Mouse (Mus musculus): Measurements from ENCODE around the gene Il20rb. TPM values are rescaled to one million over a fixed set of nuclear protein-coding genes. Genes with fewer than 3 reads are reported as not detected.

Il20rb gene
- polyA plus RNA-seq (2016; fragmentation: Nextera tagmentation; extraction: Ambion mirVana) = 0.42 and 0.87 TPM in 2 replicates

DNA sequence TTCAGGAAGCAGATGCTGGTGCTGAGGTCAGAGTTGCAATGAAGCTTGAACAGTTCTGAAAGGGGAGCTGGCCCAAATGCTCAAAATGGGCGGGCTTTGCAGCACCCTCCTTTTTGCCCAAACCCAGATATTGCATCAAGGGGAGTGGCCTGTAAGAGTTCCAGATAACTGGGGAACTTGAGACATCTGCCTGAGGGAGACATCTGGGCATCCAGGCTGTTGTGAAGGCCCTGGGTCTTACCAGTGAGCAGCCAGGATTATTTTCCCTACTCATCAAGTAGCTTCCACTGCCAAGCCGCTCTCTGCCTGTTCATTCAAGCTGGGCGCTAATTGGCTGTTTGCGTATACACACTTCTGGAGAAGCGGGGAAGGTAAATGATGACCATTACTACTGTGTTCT is at the start of gene Il20rb:
TSS of gene Il20rb (minus strand) at position 358 of the 400 bp plus-strand sequence.
- Histone ChIP-seq H3K4me2 (replicated peaks) (no peak within 1 kb of the TSS), H3K36me3 (no peaks in the 10 kb centered on the region), H3K9ac (no peak within 1 kb of the TSS), H3K27me3 (no peaks in the 10 kb centered on the region), H3K4me3 (no peak within 1 kb of the TSS), H3K9me3 (replicated peaks) (no peaks in the 10 kb centered on the region), H3K27ac (no peak within 1 kb of the TSS), H3K4me1 (0 out of 2 replicates have a peak, but pooled peaks cover 3% of the 10 kb centered on the region)
- no peak for ATAC-seq (ENCODE audit: low FRiP score)
- WGBS = 85% methylated on average over 5 of the region's 5 CpGs

- Histone ChIP-seq H3K4me2 (replicated peaks) (no peak overlapping the region), H3K27ac (no peak overlapping the region), H3K27me3 (no peaks in the 10 kb centered on the region), H3K9me3 (replicated peaks) (0 out of 2 replicates have a peak, but pooled peaks cover 4% of the 10 kb centered on the region), H3K4me1 (no peaks in the 10 kb centered on the region), H3K36me3 (no peaks in the 10 kb centered on the region), H3K4me3 (no peak overlapping the region), H3K9ac (no peak overlapping the region)
- 95% methylated on average over 2 of the region's 2 CpGs for WGBS
- no peak for ATAC-seq (ENCODE audit: low FRiP score)
These were observed 49.2 kb upstream of the Il20rb start for GRCm38 (mm10) chr9:100535618-100536262.

- H3K4me2 ChIP-seq (replicated peaks) = no peak overlapping the region
- H3K9me3 ChIP-seq (replicated peaks) = 0 out of 2 replicates have a peak, but pooled peaks cover 4% of the 10 kb centered on the region
- over 99% methylated on average over 3 of the region's 3 CpGs for WGBS
- no peaks in the 10 kb centered on the region for H3K4me1 ChIP-seq
- ATAC-seq (ENCODE audit: low FRiP score) = no peak
- H3K27ac ChIP-seq = no peak overlapping the region
- no peaks in the 10 kb centered on the region for H3K27me3 ChIP-seq
- no peak overlapping the region for H3K9ac ChIP-seq
- no peak overlapping the region for H3K4me3 ChIP-seq
- no peaks in the 10 kb centered on the region for H3K36me3 ChIP-seq
These were observed 48.1 kb upstream of the Il20rb start for GRCm38 (mm10) chr9:100534686-100535085.

GRCm38 (mm10) chr9:100532847-100533505 is 46.4 kb upstream of the Il20rb start:
- Histone ChIP-seq H3K4me1 (no peaks in the 10 kb centered on the region), H3K4me2 (replicated peaks) (no peak overlapping the region), H3K9ac (no peak overlapping the region), H3K9me3 (replicated peaks) (peaks cover 4% of the 10 kb centered on the region; the same call in 1 of the 2 replicates), H3K27me3 (no peaks in the 10 kb centered on the region), H3K36me3 (no peaks in the 10 kb centered on the region), H3K27ac (no peak overlapping the region), H3K4me3 (no peak overlapping the region)
- 81% methylated on average over 3 of the region's 3 CpGs for WGBS
- ATAC-seq (ENCODE audit: low FRiP score) = no peak

DNA sequence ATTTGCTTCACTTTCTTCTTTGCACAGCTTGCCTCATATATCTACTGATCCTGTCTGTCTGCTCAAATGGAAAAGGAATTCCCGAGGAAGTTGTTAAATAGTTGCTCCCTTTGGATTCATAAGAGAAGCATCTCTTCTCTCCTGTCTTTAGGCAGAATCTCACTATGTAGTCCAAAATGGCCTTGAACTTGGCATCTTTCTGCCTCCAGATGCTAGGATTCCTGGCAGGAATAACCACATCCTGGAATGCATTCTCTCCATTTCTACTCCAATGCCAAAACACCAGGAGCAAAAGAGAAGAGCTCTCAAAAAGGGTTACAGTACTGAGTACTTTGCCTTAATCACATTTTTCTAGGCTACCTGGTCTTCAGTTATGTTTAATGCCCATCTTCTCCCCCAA is 44.7 kb upstream of the Il20rb start:
- H3K4me2 ChIP-seq (replicated peaks) = no peak overlapping the region
- H3K9me3 ChIP-seq (replicated peaks) = peaks cover 4% of the 10 kb centered on the region; the same call in 1 of the 2 replicates
- WGBS = 87% methylated on average over 1 of the region's 1 CpGs
- no peak for ATAC-seq (ENCODE audit: low FRiP score)
- no peaks in the 10 kb centered on the region for H3K27me3 ChIP-seq
- no peak overlapping the region for H3K27ac ChIP-seq
- no peak overlapping the region for H3K4me3 ChIP-seq
- no peaks in the 10 kb centered on the region for H3K4me1 ChIP-seq
- H3K9ac ChIP-seq = no peak overlapping the region
- H3K36me3 ChIP-seq = no peaks in the 10 kb centered on the region

- no peak for ATAC-seq (ENCODE audit: low FRiP score)
- 88% methylated on average over 2 of the region's 2 CpGs for WGBS
These were observed 38.6 kb upstream of the Il20rb start for GRCm38 (mm10) chr9:100525225-100525624.

GRCm38 (mm10) chr9:100522029-100522428 is 35.4 kb upstream of the Il20rb start:
- ATAC-seq (ENCODE audit: low FRiP score) = no peak
- no peak overlapping the region for H3K27ac ChIP-seq
- WGBS = 71% methylated on average over 2 of the region's 2 CpGs

More at GRCm38 (mm10) chr9:100525225-100525624, 38.6 kb upstream of the Il20rb start:
- H3K9me3 ChIP-seq (replicated peaks) = no peaks in the 10 kb centered on the region; the same call in 1 of the 2 replicates
- H3K4me1 ChIP-seq = 0 out of 2 replicates have a peak, but pooled peaks cover 2% of the 10 kb centered on the region
- H3K4me2 ChIP-seq (replicated peaks) = no peak overlapping the region
- no peak overlapping the region for H3K4me3 ChIP-seq
- H3K27ac ChIP-seq = no peak overlapping the region
- H3K36me3 ChIP-seq = no peaks in the 10 kb centered on the region
- no peak overlapping the region for H3K9ac ChIP-seq
- no peaks in the 10 kb centered on the region for H3K27me3 ChIP-seq

DNA sequence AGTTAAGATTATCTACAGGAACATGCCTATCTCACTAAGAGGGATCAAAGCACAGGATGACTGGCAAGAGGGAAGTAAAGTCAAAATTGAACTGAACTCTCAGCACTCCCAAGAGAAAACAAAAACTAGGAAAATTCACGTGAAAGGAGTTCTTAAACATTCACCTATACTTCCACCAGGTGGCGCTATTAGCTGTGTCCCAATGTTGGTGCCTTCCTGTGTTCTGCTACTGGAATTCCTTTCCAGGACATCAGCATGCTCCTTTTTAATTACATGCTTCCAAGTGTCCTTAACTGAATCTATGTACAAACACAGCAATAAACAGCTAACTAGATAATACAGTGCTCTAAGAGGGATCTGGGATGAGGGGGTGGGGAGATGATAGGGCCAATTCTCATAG is 34.0 kb upstream of the Il20rb start:
- Histone ChIP-seq H3K9me3 (replicated peaks) (no peaks in the 10 kb centered on the region), H3K4me1 (0 out of 2 replicates have a peak, but pooled peaks cover 2% of the 10 kb centered on the region), H3K9ac (no peak overlapping the region), H3K27ac (no peak overlapping the region), H3K4me2 (replicated peaks) (no peak overlapping the region), H3K4me3 (no peak overlapping the region), H3K36me3 (no peaks in the 10 kb centered on the region), H3K27me3 (no peaks in the 10 kb centered on the region)
- WGBS = 0% methylated on average over 2 of the region's 2 CpGs
- ATAC-seq (ENCODE audit: low FRiP score) = no peak

More at GRCm38 (mm10) chr9:100522029-100522428, 35.4 kb upstream of the Il20rb start:
- Histone ChIP-seq H3K4me1 (0 out of 2 replicates have a peak, but pooled peaks cover 2% of the 10 kb centered on the region), H3K9me3 (replicated peaks) (no peaks in the 10 kb centered on the region), H3K36me3 (no peaks in the 10 kb centered on the region), H3K4me2 (replicated peaks) (no peak overlapping the region), H3K27me3 (no peaks in the 10 kb centered on the region), H3K9ac (no peak overlapping the region), H3K4me3 (no peak overlapping the region)

GRCm38 (mm10) chr9:100520012-100520411 is 33.4 kb upstream of the Il20rb start:
- no peaks in the 10 kb centered on the region for H3K9me3 ChIP-seq (replicated peaks)
- 0 out of 2 replicates have a peak, but pooled peaks cover 2% of the 10 kb centered on the region for H3K4me1 ChIP-seq
- no peak overlapping the region for H3K27ac ChIP-seq
- H3K9ac ChIP-seq = no peak overlapping the region
- no peak overlapping the region for H3K4me2 ChIP-seq (replicated peaks)
- H3K27me3 ChIP-seq = no peaks in the 10 kb centered on the region
- ATAC-seq (ENCODE audit: low FRiP score) = no peak
- no peak overlapping the region for H3K4me3 ChIP-seq
- H3K36me3 ChIP-seq = no peaks in the 10 kb centered on the region
- WGBS = 95% methylated on average over 3 of the region's 3 CpGs

DNA sequence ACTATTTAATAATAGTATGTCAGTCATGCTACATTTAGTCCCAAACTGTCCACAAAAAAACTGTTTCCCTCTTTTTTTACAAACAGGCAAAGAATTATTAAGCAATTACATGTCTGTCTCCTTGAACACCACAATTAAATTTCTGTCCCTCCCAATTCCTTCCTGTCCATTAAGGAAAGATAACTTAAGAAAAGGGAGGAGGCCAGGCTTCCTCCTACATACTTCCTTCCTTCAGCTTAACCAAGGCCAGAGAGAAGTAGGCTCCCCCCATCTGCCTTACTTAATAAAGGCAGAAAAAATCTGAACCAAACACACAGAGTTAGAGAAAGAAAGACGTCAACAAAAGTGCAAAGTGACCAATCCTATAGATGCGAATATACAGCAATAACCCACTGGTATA is 21.0 kb upstream of the Il20rb start:
- H3K9ac ChIP-seq = no peak overlapping the region
- 88% methylated on average over 2 of the region's 2 CpGs for WGBS
- no peaks in the 10 kb centered on the region for H3K36me3 ChIP-seq
- H3K4me1 ChIP-seq = no peaks in the 10 kb centered on the region
- H3K4me3 ChIP-seq = no peak overlapping the region
- H3K9me3 ChIP-seq (replicated peaks) = no peaks in the 10 kb centered on the region
- H3K27me3 ChIP-seq = no peaks in the 10 kb centered on the region
- no peak for ATAC-seq (ENCODE audit: low FRiP score)
- no peak overlapping the region for H3K4me2 ChIP-seq (replicated peaks)
- no peak overlapping the region for H3K27ac ChIP-seq

DNA sequence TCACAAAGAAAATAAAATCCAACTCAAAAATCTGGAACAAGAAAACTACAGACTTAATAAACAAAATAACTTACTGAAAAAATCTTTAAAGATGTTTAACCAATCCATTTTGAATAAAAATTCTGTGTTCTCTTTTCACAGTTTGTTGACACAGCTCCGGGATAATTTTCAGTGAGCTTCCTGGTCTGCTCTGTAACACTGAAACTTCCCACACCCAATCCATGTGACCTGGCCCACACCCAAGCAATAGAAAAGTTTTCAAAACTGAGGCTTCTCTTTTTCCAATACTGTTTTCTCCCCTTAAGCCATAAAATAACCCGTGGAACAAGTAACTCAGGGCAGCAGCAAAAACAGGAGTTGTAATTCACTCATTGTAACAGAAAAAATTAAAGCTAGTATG is 20.1 kb upstream of the Il20rb start:
- H3K27ac ChIP-seq = no peak overlapping the region
- WGBS = 87% methylated on average over 2 of the region's 2 CpGs
- H3K4me1 ChIP-seq = no peaks in the 10 kb centered on the region
- no peaks in the 10 kb centered on the region for H3K9me3 ChIP-seq (replicated peaks)
- H3K27me3 ChIP-seq = no peaks in the 10 kb centered on the region
- no peak overlapping the region for H3K4me3 ChIP-seq
- ATAC-seq (ENCODE audit: low FRiP score) = no peak
- no peak overlapping the region for H3K4me2 ChIP-seq (replicated peaks)
- H3K36me3 ChIP-seq = no peaks in the 10 kb centered on the region
- H3K9ac ChIP-seq = no peak overlapping the region

GRCm38 (mm10) chr9:100505498-100505897 is 18.9 kb upstream of the Il20rb start:
- 93% methylated on average over 4 of the region's 4 CpGs for WGBS
- Histone ChIP-seq H3K4me3 (no peak overlapping the region), H3K27me3 (no peaks in the 10 kb centered on the region), H3K36me3 (no peaks in the 10 kb centered on the region), H3K4me2 (replicated peaks) (no peak overlapping the region), H3K9me3 (replicated peaks) (no peaks in the 10 kb centered on the region), H3K9ac (no peak overlapping the region), H3K4me1 (no peaks in the 10 kb centered on the region), H3K27ac (no peak overlapping the region)
- no peak for ATAC-seq (ENCODE audit: low FRiP score)

All from hindbrain, embryonic 12.5 days (tissue).